Mouse (Mus musculus) bone marrow macrophage, adult 2 months (primary cell): ENCODE data around the gene Chn2. TPM values are rescaled to one million over a fixed set of nuclear protein-coding genes. Genes with fewer than 3 reads are reported as not detected.
A peak's percentile ranks its signal among the peaks of the same experiment; 100 is the strongest.

ENCODE experiments used
- H3K27ac ChIP-seq: 2 replicates; pipeline ENCODE4 v1.5.1; 2012; ENCODE audit warnings: low read depth, low read length; ENCODE audit not compliant: insufficient read depth
- H3K4me1 ChIP-seq: 2 replicates; pipeline ENCODE4 v1.6.1; 2012; ENCODE audit warnings: low read length; ENCODE audit not compliant: control insufficient read depth, insufficient read depth
- H3K4me3 ChIP-seq: 2 replicates; pipeline ENCODE4 v1.5.1; 2012; ENCODE audit warnings: mild to moderate bottlenecking, low read length, moderate library complexity; ENCODE audit not compliant: insufficient read depth
- CTCF ChIP-seq: IDR thresholded peaks from 2 replicates; pipeline ENCODE4 v1.5.1; 2012; ENCODE audit warnings: low read depth, mild to moderate bottlenecking, low read length, moderate library complexity
- POLR2A ChIP-seq: IDR thresholded peaks from 2 replicates; pipeline ENCODE4 v1.6.1; 2012; ENCODE audit warnings: mild to moderate bottlenecking, low read depth, low read length, borderline replicate concordance
- polyA plus RNA-seq: library from polyadenylated mRNA; stranded (reverse); fragments of >200 nt; gene quantifications from 2 replicates; pipeline ENCODE4 v1.2.4, GENCODE M21; 2012; ENCODE audit not compliant: missing spikeins, insufficient read depth, insufficient read length

Chn2 gene
- polyA plus RNA-seq, 1 experiment, result 9.5 TPM

GRCm38 (mm10) chr6:54040448-54040844 lies 1.1 kb downstream of the Chn2 start:
- TF ChIP-seq CTCF, result no peak
- no peak for TF ChIP-seq POLR2A
- H3K27ac ChIP-seq, result no peak overlapping the region
- peak overlapping the region; percentile 65 for H3K4me3 ChIP-seq
- peaks cover 7% of the 10 kb centered on the region for H3K4me1 ChIP-seq

- Histone ChIP-seq H3K27ac (no peak overlapping the region), H3K4me3 (no peak overlapping the region), H3K4me1 (peaks cover 7% of the 10 kb centered on the region)
- TF ChIP-seq POLR2A, result no peak
- TF ChIP-seq CTCF, result no peak
These were observed 2.2 kb downstream of the Chn2 start for GRCm38 (mm10) chr6:54041386-54042043.

- H3K4me3 ChIP-seq, result no peak overlapping the region
- no peak overlapping the region for H3K27ac ChIP-seq
These were observed 2.8 kb downstream of the Chn2 start for GRCm38 (mm10) chr6:54042142-54042541.

GRCm38 (mm10) chr6:54043536-54043935 lies 4.2 kb downstream of the Chn2 start:
- peaks cover 10% of the 10 kb centered on the region for H3K4me1 ChIP-seq
- H3K4me3 ChIP-seq, result no peak overlapping the region
- H3K27ac ChIP-seq, result no peak overlapping the region
- no peak for TF ChIP-seq POLR2A
- no peak for TF ChIP-seq CTCF

More at GRCm38 (mm10) chr6:54042142-54042541, 2.8 kb downstream of the Chn2 start:
- TF ChIP-seq CTCF (no peak), POLR2A (no peak)
- peaks cover 7% of the 10 kb centered on the region for H3K4me1 ChIP-seq

GRCm38 (mm10) chr6:54045748-54046721 lies 6.7 kb downstream of the Chn2 start:
- H3K27ac ChIP-seq, result no peak overlapping the region
- H3K4me3 ChIP-seq, result no peak overlapping the region
- peaks cover 20% of the 10 kb centered on the region for H3K4me1 ChIP-seq
- TF ChIP-seq POLR2A, result no peak
- no peak for TF ChIP-seq CTCF

- Histone ChIP-seq H3K27ac (no peak overlapping the region), H3K4me3 (no peak overlapping the region), H3K4me1 (peaks cover 15% of the 10 kb centered on the region)
These were observed 7.8 kb downstream of the Chn2 start for GRCm38 (mm10) chr6:54046884-54047747.

GRCm38 (mm10) chr6:54048768-54049167 lies 9.4 kb downstream of the Chn2 start:
- H3K27ac ChIP-seq, result no peak overlapping the region
- peaks cover 13% of the 10 kb centered on the region for H3K4me1 ChIP-seq
- TF ChIP-seq CTCF (no peak), POLR2A (no peak)
- no peak overlapping the region for H3K4me3 ChIP-seq

More at GRCm38 (mm10) chr6:54046884-54047747, 7.8 kb downstream of the Chn2 start:
- no peak for TF ChIP-seq POLR2A
- no peak for TF ChIP-seq CTCF

- H3K4me3 ChIP-seq, result no peak overlapping the region
- peaks cover 20% of the 10 kb centered on the region for H3K4me1 ChIP-seq
- H3K27ac ChIP-seq, result no peak overlapping the region
- no peak for TF ChIP-seq CTCF
- no peak for TF ChIP-seq POLR2A
These were observed 11.8 kb downstream of the Chn2 start for GRCm38 (mm10) chr6:54051173-54051572.

- TF ChIP-seq CTCF, result no peak
- no peak for TF ChIP-seq POLR2A
- H3K4me3 ChIP-seq, result no peak overlapping the region
- peaks cover 27% of the 10 kb centered on the region for H3K4me1 ChIP-seq
- H3K27ac ChIP-seq, result no peak overlapping the region
These were observed 12.8 kb downstream of the Chn2 start for GRCm38 (mm10) chr6:54052124-54052523.
